Mouse (Mus musculus): ENCODE results near the gene Adam8. TPM values are rescaled to one million over a fixed set of nuclear protein-coding genes. Genes with fewer than 3 reads are reported as not detected.
A peak's percentile ranks its signal among the peaks of the same experiment; 100 is the strongest.

Adam8 gene
- polyA plus RNA-seq, 1 experiment from 2014 or later = 1.8 TPM

- Histone ChIP-seq H3K27ac (ENCODE audit: low read length) (no peak overlapping the region), H3K4me1 (ENCODE audit: control insufficient read depth, low read depth, low read length) (peaks cover 2% of the 10 kb centered on the region; the same call in 1 of the 2 replicates), H3K9ac (ENCODE audit: low read depth, low read length) (no peak overlapping the region), H3K9me3 (replicated peaks; ENCODE audit: control insufficient read depth, low read length) (no peaks in the 10 kb centered on the region), H3K4me3 (ENCODE audit: low read depth, low read length) (no peak overlapping the region), H3K4me2 (ENCODE audit: low read depth, low read length) (no peak overlapping the region), H3K27me3 (ENCODE audit: control insufficient read depth, insufficient read depth, low read depth, low read length) (no peaks in the 10 kb centered on the region), H3K36me3 (ENCODE audit: control insufficient read depth, insufficient read depth) (no peaks in the 10 kb centered on the region)
- no peak for ATAC-seq (ENCODE audit: low read depth)
- WGBS (ENCODE audit: insufficient replicate concordance) = 51% methylated on average over 9 of the region's 9 CpGs
Observed at GRCm38 (mm10) chr7:139988272-139988671, 4.1 kb downstream of the Adam8 start.

DNA sequence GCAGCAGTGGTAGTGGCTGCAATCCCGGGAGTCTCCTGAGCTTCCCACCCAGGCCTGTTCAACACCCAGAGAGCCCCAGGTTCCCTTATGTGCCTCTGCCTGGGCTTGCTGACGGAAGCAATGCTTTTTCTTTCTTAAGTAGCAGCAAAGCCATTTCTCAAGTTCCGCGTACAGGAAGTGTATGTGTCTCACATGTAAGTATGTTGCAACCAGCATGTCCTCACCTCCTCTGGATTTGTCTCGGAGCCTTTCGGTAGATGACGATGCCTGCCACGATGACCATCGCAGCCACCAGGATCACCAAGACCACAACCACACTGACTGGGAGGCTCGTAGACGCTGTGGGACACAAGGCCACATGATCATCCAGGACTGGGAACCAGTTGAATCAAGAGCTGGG, 7.9 kb downstream of the Adam8 start:
- Histone ChIP-seq H3K9me3 (replicated peaks; ENCODE audit: control insufficient read depth, low read length) (no peaks in the 10 kb centered on the region), H3K9ac (ENCODE audit: low read depth, low read length) (no peak overlapping the region), H3K27ac (ENCODE audit: low read length) (no peak overlapping the region), H3K27me3 (ENCODE audit: control insufficient read depth, insufficient read depth, low read depth, low read length) (no peaks in the 10 kb centered on the region), H3K4me2 (ENCODE audit: low read depth, low read length) (no peak overlapping the region), H3K36me3 (ENCODE audit: control insufficient read depth, insufficient read depth) (no peaks in the 10 kb centered on the region), H3K4me1 (ENCODE audit: control insufficient read depth, low read depth, low read length) (no peaks in the 10 kb centered on the region; the same call in 1 of the 2 replicates), H3K4me3 (ENCODE audit: low read depth, low read length) (no peak overlapping the region)
- ATAC-seq (ENCODE audit: low read depth) = peak; percentile 23; the same call in 1 of the 2 replicates
- WGBS (ENCODE audit: insufficient replicate concordance) = 72% methylated on average over 11 of the region's 11 CpGs

- Histone ChIP-seq H3K4me2 (ENCODE audit: low read depth, low read length) (no peak overlapping the region), H3K27ac (ENCODE audit: low read length) (no peak overlapping the region), H3K4me1 (ENCODE audit: control insufficient read depth, low read depth, low read length) (peaks cover 11% of the 10 kb centered on the region), H3K9me3 (replicated peaks; ENCODE audit: control insufficient read depth, low read length) (no peaks in the 10 kb centered on the region), H3K4me3 (ENCODE audit: low read depth, low read length) (no peak overlapping the region), H3K9ac (ENCODE audit: low read depth, low read length) (no peak overlapping the region), H3K27me3 (ENCODE audit: control insufficient read depth, insufficient read depth, low read depth, low read length) (no peaks in the 10 kb centered on the region), H3K36me3 (ENCODE audit: control insufficient read depth, insufficient read depth) (no peaks in the 10 kb centered on the region)
- 70% methylated on average over 11 of the region's 11 CpGs for WGBS (ENCODE audit: insufficient replicate concordance)
- ATAC-seq (ENCODE audit: low read depth) = no peak
Observed at GRCm38 (mm10) chr7:139982058-139982457, 10.3 kb downstream of the Adam8 start.

DNA sequence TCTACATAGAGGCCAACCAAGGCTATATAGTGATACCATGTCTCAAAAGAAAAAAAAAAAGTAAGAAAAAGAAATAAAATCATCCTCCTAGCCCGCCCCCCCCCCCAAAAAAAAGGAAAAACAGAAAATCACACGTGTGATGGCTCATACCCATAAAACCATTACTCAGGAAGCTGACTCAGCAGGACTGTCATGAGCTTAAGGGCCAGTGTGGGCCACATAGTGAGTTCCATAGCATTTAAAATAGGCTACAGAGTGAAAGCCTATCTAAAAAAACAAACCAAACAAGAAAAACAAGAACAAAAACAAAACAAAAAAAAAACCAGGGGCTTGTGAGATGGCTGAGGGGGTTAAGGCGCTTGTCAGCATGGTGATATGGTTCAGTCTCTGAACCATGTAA, 11.6 kb downstream of the Adam8 start:
- 26% methylated on average over 3 of the region's 3 CpGs for WGBS (ENCODE audit: insufficient replicate concordance)
- Histone ChIP-seq H3K36me3 (ENCODE audit: control insufficient read depth, insufficient read depth) (no peaks in the 10 kb centered on the region), H3K4me3 (ENCODE audit: low read depth, low read length) (no peak overlapping the region), H3K4me2 (ENCODE audit: low read depth, low read length) (no peak overlapping the region), H3K27ac (ENCODE audit: low read length) (no peak overlapping the region), H3K27me3 (ENCODE audit: control insufficient read depth, insufficient read depth, low read depth, low read length) (no peaks in the 10 kb centered on the region), H3K9ac (ENCODE audit: low read depth, low read length) (no peak overlapping the region), H3K9me3 (replicated peaks; ENCODE audit: control insufficient read depth, low read length) (no peaks in the 10 kb centered on the region), H3K4me1 (ENCODE audit: control insufficient read depth, low read depth, low read length) (peaks cover 11% of the 10 kb centered on the region)
- ATAC-seq (ENCODE audit: low read depth) = no peak

DNA sequence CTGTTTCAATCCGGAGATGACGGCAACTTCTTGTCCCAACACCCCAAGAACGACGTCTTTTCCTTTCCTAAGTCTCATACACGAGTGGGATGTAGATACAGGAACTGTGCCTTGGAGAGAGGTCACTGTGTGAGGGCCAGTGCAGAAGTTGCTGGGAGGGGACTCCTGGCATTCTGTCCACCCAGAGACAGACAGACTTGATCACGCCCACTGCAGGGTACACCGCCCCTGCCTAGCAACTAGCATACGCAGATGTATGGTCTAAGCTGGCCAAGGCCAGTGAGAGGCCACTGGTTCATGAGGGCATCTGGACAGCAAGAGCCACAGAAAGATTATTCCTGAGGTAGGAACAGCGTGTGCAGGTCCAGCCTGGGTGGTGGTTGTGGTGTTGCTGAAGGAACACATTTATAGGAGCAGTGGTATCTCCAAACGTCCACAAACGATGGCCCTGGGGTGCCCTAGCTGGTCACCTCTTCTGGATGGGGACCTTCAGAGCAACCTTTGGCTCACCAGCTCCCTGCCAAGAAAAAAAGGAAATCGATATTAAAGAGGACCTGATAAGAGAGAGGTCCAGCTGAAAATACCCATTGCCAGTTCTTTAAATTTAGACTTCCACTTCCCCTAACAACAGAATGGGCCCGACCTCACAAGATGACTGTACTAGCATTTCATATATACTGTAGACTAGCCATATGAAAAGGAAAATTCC, 13.2 kb downstream of the Adam8 start:
- Histone ChIP-seq H3K4me2 (ENCODE audit: low read depth, low read length) (peak overlapping the region; percentile 77), H3K9me3 (replicated peaks; ENCODE audit: control insufficient read depth, low read length) (no peaks in the 10 kb centered on the region), H3K36me3 (ENCODE audit: control insufficient read depth, insufficient read depth) (no peaks in the 10 kb centered on the region), H3K9ac (ENCODE audit: low read depth, low read length) (no peak overlapping the region), H3K27ac (ENCODE audit: low read length) (no peak overlapping the region), H3K4me1 (ENCODE audit: control insufficient read depth, low read depth, low read length) (peaks cover 11% of the 10 kb centered on the region), H3K4me3 (ENCODE audit: low read depth, low read length) (peak overlapping the region; percentile 60), H3K27me3 (ENCODE audit: control insufficient read depth, insufficient read depth, low read depth, low read length) (no peaks in the 10 kb centered on the region)
- no peak for ATAC-seq (ENCODE audit: low read depth)
- 33% methylated on average over 13 of the region's 13 CpGs for WGBS (ENCODE audit: insufficient replicate concordance)

DNA sequence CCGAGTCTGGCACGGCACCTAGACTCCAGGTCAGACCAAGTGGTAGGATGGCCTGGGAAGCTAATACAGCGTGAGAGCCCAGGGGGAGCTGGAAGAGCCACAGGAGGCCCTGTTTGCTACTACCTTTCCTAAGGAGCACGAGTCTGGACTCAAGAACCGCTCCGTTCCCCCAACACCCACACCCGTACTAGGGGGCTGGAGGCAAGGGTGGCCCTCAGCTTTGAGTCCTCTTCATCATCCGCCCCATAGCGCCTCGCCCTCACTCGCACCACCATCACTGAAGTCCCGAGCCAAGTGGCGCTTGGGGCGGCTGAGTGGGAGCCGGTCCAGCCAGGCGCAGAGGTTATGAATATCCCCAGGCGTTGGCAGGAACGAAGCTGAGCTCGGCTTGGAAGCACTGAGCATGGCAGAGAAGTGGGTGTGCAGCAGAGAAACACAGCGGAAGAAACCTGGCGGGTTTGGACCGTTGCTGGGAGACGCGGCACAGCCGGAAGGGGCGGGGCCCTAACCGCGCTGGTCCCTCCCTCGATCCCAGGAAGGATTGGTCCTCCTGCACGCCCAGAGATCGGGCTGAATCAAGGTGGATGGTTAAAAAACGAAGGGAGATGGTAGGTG, 14.0 kb downstream of the Adam8 start, which contains the start of gene 6430531B16Rik:
6430531B16Rik (minus strand) TSS at position 478 of the 615 bp plus-strand sequence.
- H3K36me3 ChIP-seq (ENCODE audit: control insufficient read depth, insufficient read depth) = no peaks in the 10 kb centered on the region
- no peaks in the 10 kb centered on the region for H3K9me3 ChIP-seq (replicated peaks; ENCODE audit: control insufficient read depth, low read length)
- ATAC-seq (ENCODE audit: low read depth) = peak; percentile 68
- no peaks in the 10 kb centered on the region for H3K27me3 ChIP-seq (ENCODE audit: control insufficient read depth, insufficient read depth, low read depth, low read length)
- H3K4me3 ChIP-seq (ENCODE audit: low read depth, low read length) = peak within 1 kb of the TSS; percentile 60
- H3K4me2 ChIP-seq (ENCODE audit: low read depth, low read length) = peak within 1 kb of the TSS; percentile 77
- H3K9ac ChIP-seq (ENCODE audit: low read depth, low read length) = peak within 1 kb of the TSS; percentile 31; the same call in 1 of the 2 replicates
- 6% methylated on average over 32 of the region's 32 CpGs for WGBS (ENCODE audit: insufficient replicate concordance)
- H3K4me1 ChIP-seq (ENCODE audit: control insufficient read depth, low read depth, low read length) = peaks cover 11% of the 10 kb centered on the region
- no peak within 1 kb of the TSS for H3K27ac ChIP-seq (ENCODE audit: low read length)

GRCm38 (mm10) chr7:139975471-139975870, 16.9 kb downstream of the Adam8 start:
- Histone ChIP-seq H3K4me3 (ENCODE audit: low read depth, low read length) (no peak overlapping the region), H3K27ac (ENCODE audit: low read length) (no peak overlapping the region), H3K9ac (ENCODE audit: low read depth, low read length) (no peak overlapping the region), H3K4me2 (ENCODE audit: low read depth, low read length) (no peak overlapping the region), H3K27me3 (ENCODE audit: control insufficient read depth, insufficient read depth, low read depth, low read length) (no peaks in the 10 kb centered on the region), H3K36me3 (ENCODE audit: control insufficient read depth, insufficient read depth) (no peaks in the 10 kb centered on the region), H3K9me3 (replicated peaks; ENCODE audit: control insufficient read depth, low read length) (no peaks in the 10 kb centered on the region), H3K4me1 (ENCODE audit: control insufficient read depth, low read depth, low read length) (peaks cover 11% of the 10 kb centered on the region)
- ATAC-seq (ENCODE audit: low read depth) = no peak
- 54% methylated on average over 5 of the region's 5 CpGs for WGBS (ENCODE audit: insufficient replicate concordance)

DNA sequence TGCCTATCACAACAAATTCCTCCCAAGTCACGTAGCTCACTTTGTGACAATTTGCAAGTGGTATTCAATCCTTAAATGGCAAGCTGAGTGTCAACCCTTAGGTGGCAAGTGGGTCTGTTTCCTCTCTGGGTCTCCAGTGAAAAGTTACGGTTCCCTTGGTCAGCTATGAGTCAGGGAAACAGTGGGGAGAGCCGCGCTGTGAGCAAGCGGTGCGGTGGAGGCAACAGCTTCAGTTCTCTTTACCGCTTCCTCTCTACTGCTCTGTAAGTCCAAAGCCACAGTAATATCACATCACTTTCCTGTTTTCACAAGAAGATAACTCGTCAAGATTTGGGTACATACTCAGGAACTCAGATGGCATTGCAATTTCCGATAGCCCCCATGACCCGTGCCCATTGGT, 18.1 kb downstream of the Adam8 start:
- 20% methylated on average over 10 of the region's 10 CpGs for WGBS (ENCODE audit: insufficient replicate concordance)
- H3K36me3 ChIP-seq (ENCODE audit: control insufficient read depth, insufficient read depth) = no peaks in the 10 kb centered on the region
- H3K4me1 ChIP-seq (ENCODE audit: control insufficient read depth, low read depth, low read length) = peaks cover 11% of the 10 kb centered on the region
- H3K9me3 ChIP-seq (replicated peaks; ENCODE audit: control insufficient read depth, low read length) = no peaks in the 10 kb centered on the region
- peak overlapping the region; percentile 42 for H3K27ac ChIP-seq (ENCODE audit: low read length)
- peak; percentile 27; the same call in 1 of the 2 replicates for ATAC-seq (ENCODE audit: low read depth)
- H3K9ac ChIP-seq (ENCODE audit: low read depth, low read length) = no peak overlapping the region
- no peaks in the 10 kb centered on the region for H3K27me3 ChIP-seq (ENCODE audit: control insufficient read depth, insufficient read depth, low read depth, low read length)
- H3K4me3 ChIP-seq (ENCODE audit: low read depth, low read length) = no peak overlapping the region
- H3K4me2 ChIP-seq (ENCODE audit: low read depth, low read length) = no peak overlapping the region

DNA sequence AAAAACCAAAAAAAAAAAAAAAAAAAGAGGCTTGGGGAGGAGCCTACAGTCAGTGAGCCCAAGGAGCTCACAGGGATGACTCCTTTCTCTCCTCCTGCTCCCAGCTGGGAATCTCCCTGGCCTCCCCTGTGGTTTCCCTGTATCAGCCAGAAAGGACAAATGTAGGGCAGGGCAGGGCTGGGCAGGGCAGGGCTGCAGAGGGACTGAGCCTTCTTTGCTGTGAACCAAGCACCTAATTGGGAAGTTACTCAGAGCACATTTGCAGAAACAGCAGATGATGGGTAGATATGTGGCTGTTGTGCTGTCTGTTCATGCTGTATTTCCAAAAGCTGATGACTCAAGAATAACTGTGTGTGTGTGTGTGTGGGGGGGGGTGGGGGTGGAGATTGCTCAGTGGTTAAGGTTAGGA, 19.4 kb downstream of the Adam8 start:
- Histone ChIP-seq H3K9me3 (replicated peaks; ENCODE audit: control insufficient read depth, low read length) (no peaks in the 10 kb centered on the region), H3K4me2 (ENCODE audit: low read depth, low read length) (no peak overlapping the region), H3K4me3 (ENCODE audit: low read depth, low read length) (no peak overlapping the region), H3K9ac (ENCODE audit: low read depth, low read length) (no peak overlapping the region), H3K4me1 (ENCODE audit: control insufficient read depth, low read depth, low read length) (no peaks in the 10 kb centered on the region), H3K27ac (ENCODE audit: low read length) (no peak overlapping the region), H3K36me3 (ENCODE audit: control insufficient read depth, insufficient read depth) (no peaks in the 10 kb centered on the region), H3K27me3 (ENCODE audit: control insufficient read depth, insufficient read depth, low read depth, low read length) (no peaks in the 10 kb centered on the region)
- peak; percentile 8; the same call in 1 of the 2 replicates for ATAC-seq (ENCODE audit: low read depth)

Measured in liver, embryonic 16.5 days (tissue).